Mouse (Mus musculus) CD8-positive naive resting alpha-beta T cell, adult 2 months (primary cell): ENCODE results near the gene Foxp4.

Experiments used
- DNase-seq, 2 experiments: peaks; one replicate each; pipeline ENCODE4 v3.0.0; 2022; ENCODE audit warnings: low read depth in 2 of 2, low spot score in 2 of 2

Foxp4 gene

GRCm38 (mm10) chr17:47936591-47936990, 12.1 kb upstream of the Foxp4 start:
- DNase-seq, result no peak

GRCm38 (mm10) chr17:47929431-47929830, 5.0 kb upstream of the Foxp4 start:
- no peak for DNase-seq

GRCm38 (mm10) chr17:47925988-47926387, 1.5 kb upstream of the Foxp4 start:
- DNase-seq, result no peak

GRCm38 (mm10) chr17:47925340-47925926, 988 bp upstream of the Foxp4 start:
- DNase-seq, result no peak

- DNase-seq, result peak in 1 of 2 experiments; percentile 23
These were observed 615 bp downstream of the Foxp4 start for GRCm38 (mm10) chr17:47923678-47924382.

- DNase-seq, result no peak
These were observed 1.3 kb downstream of the Foxp4 start for GRCm38 (mm10) chr17:47923011-47923677.

GRCm38 (mm10) chr17:47922579-47922978, 1.9 kb downstream of the Foxp4 start:
- DNase-seq, result no peak

GRCm38 (mm10) chr17:47922116-47922515, 2.3 kb downstream of the Foxp4 start:
- peak in 1 of 2 experiments; percentile 16 for DNase-seq

- DNase-seq, result no peak
These were observed 3.2 kb downstream of the Foxp4 start for GRCm38 (mm10) chr17:47921136-47921665.

- DNase-seq, result no peak
These were observed 4.6 kb downstream of the Foxp4 start for GRCm38 (mm10) chr17:47919826-47920225.

- no peak for DNase-seq
These were observed 6.5 kb downstream of the Foxp4 start for GRCm38 (mm10) chr17:47917907-47918306.

- no peak for DNase-seq
These were observed 7.2 kb downstream of the Foxp4 start for GRCm38 (mm10) chr17:47917212-47917611.

- DNase-seq, result no peak
These were observed 9.7 kb downstream of the Foxp4 start for GRCm38 (mm10) chr17:47914676-47915219.

GRCm38 (mm10) chr17:47909091-47910001, 15.1 kb downstream of the Foxp4 start:
- peak; percentile 38 to 53 for DNase-seq

- DNase-seq, result no peak
These were observed 16.4 kb downstream of the Foxp4 start for GRCm38 (mm10) chr17:47908079-47908478.

GRCm38 (mm10) chr17:47907366-47907920, 17.0 kb downstream of the Foxp4 start:
- no peak for DNase-seq

GRCm38 (mm10) chr17:47903846-47904680, 20.4 kb downstream of the Foxp4 start:
- no peak for DNase-seq

- peak in 1 of 2 experiments; percentile 39 for DNase-seq
These were observed 22.7 kb downstream of the Foxp4 start for GRCm38 (mm10) chr17:47901782-47902181.

- DNase-seq, result no peak
These were observed 23.7 kb downstream of the Foxp4 start for GRCm38 (mm10) chr17:47900716-47901115.
